Mouse (Mus musculus) liver, embryonic 13.5 days (tissue): ENCODE data around the gene Krt78. TPM values are rescaled to one million over a fixed set of nuclear protein-coding genes. Genes with fewer than 3 reads are reported as not detected.

Experiments used
- ATAC-seq: fragments of 200-750 bp; cut with Nextera tagmentation; 2 replicates; pipeline ENCODE4 v1.8.0; 2017; ENCODE audit warnings: low read depth, mild to moderate bottlenecking, moderate number of reproducible peaks, moderate library complexity
- DNase-seq: peaks from one replicate; pipeline ENCODE4 v3.0.0; 2022
- H3K27ac ChIP-seq: fragments of 300-500 bp; sonication (generic); 2 replicates; pipeline ENCODE4 v1.5.1; 2015; ENCODE audit warnings: moderate library complexity, mild to moderate bottlenecking, inconsistent platforms
- H3K27me3 ChIP-seq: fragments of 300-500 bp; sonication (generic); 2 replicates; pipeline ENCODE4 v1.6.1; 2015; ENCODE audit warnings: mild to moderate bottlenecking, inconsistent platforms
- H3K36me3 ChIP-seq: fragments of 300-500 bp; sonication (generic); 2 replicates; pipeline ENCODE4 v1.6.1; 2015; ENCODE audit warnings: mild to moderate bottlenecking, inconsistent platforms
- H3K4me1 ChIP-seq: fragments of 300-500 bp; sonication (generic); replicated peaks from 2 replicates; pipeline ENCODE4 v1.6.1; 2015; ENCODE audit warnings: inconsistent platforms
- H3K4me2 ChIP-seq: fragments of 300-500 bp; sonication (generic); 2 replicates; pipeline ENCODE4 v1.6.1; 2015; ENCODE audit warnings: inconsistent platforms, mild to moderate bottlenecking, moderate library complexity
- H3K4me3 ChIP-seq: fragments of 300-500 bp; sonication (generic); replicated peaks from 2 replicates; pipeline ENCODE4 v1.5.1; 2015; ENCODE audit warnings: mild to moderate bottlenecking, inconsistent platforms
- H3K9ac ChIP-seq: fragments of 300-500 bp; sonication (generic); 2 replicates; pipeline ENCODE4 v1.6.1; 2015; ENCODE audit warnings: mild to moderate bottlenecking, inconsistent platforms
- H3K9me3 ChIP-seq: fragments of 300-500 bp; sonication (generic); replicated peaks from 2 replicates; pipeline ENCODE4 v1.6.1; 2016; ENCODE audit warnings: inconsistent platforms
- WGBS: fragments of 180-500 bp; shearing (Covaris S2); methylation state at CpG from one replicate; pipeline ENCODE4 v1.1.7; 2015; ENCODE audit not compliant: insufficient replicate concordance; 5-methylcytosine and 5-hydroxymethylcytosine counted together
- polyA plus RNA-seq: library from polyadenylated mRNA; unstranded; fragments of >200 nt; fragmentation: Nextera tagmentation; extraction: Ambion mirVana; gene quantifications from 2 replicates; pipeline ENCODE4 v1.2.1, GENCODE M21; 2015

The Krt78 gene
- polyA plus RNA-seq, 1 experiment from 2014 or later: 0.03 TPM

DNA sequence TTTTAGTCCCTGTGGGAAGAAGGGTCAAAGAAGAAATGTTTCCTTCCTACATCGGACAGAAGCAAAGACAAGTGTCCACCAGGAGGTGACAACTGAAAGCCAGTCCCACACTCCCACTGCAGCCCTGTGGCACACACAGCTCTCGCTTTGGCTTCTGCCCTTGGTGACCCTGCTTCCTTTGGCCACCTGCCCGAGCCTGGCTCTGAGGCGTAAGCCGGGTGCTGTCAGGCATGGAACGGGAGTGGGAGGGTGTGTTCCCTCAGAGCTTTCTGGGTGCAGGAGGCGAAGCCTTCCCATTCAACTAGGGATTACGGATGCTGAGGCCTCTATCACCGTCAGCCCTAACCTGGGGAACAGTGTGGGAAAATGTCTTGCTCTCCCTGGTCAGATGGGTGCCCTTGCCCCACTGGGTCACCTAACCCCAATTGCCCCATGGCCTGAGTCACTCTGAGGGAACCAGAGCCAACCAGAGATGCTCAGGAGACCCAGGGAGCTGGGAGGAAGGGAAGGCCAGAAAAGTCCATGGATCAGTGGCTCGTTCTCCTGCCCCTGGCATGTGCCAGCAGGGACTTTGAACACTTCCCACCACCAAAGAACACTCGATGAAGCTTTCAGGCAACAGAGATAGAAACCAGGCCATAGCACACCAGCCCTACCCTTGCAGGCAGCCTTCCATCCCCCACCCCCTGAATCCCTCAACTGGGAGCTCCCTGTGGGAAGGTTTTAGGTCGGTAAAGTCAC lies 26.6 kb downstream of the Krt78 start:
- H3K9ac ChIP-seq: no peak overlapping the region
- DNase-seq: no peak
- H3K4me3 ChIP-seq: no peak overlapping the region
- H3K36me3 ChIP-seq: no peaks in the 10 kb centered on the region
- peaks cover 15% of the 10 kb centered on the region; the same call in 1 of the 2 replicates for H3K4me1 ChIP-seq
- no peak overlapping the region for H3K4me2 ChIP-seq
- ATAC-seq: no peak
- H3K27me3 ChIP-seq: peaks cover 39% of the 10 kb centered on the region
- 57% methylated on average over 12 of the region's 12 CpGs for WGBS
- no peak overlapping the region for H3K27ac ChIP-seq
- no peaks in the 10 kb centered on the region for H3K9me3 ChIP-seq

DNA sequence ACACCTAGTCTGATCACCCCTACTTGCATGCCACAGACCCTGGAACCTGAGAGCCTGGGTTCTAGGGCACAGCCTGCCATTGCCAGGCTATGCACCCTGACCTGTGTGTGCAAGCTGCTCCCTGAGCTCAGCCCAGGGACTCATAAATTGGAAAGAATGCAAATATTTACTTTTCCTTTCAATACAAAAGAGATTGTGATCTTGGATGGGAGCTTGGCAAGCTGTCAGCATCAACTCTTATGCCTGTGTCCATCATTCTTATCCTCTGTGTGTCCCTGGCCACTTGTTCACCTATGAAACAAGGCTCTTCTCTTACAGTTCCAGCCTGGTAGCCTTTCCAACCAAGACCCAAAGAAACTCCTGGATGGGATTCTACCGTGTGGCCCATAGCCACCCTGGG lies 29.0 kb downstream of the Krt78 start:
- Histone ChIP-seq H3K27ac (no peak overlapping the region), H3K4me3 (no peak overlapping the region), H3K4me1 (peaks cover 13% of the 10 kb centered on the region; the same call in 1 of the 2 replicates), H3K27me3 (peaks cover 15% of the 10 kb centered on the region), H3K9ac (no peak overlapping the region), H3K36me3 (no peaks in the 10 kb centered on the region), H3K4me2 (no peak overlapping the region), H3K9me3 (no peaks in the 10 kb centered on the region)
- WGBS: 65% methylated on average over 1 of the region's 1 CpGs
- DNase-seq (no peak), ATAC-seq (no peak)

DNA sequence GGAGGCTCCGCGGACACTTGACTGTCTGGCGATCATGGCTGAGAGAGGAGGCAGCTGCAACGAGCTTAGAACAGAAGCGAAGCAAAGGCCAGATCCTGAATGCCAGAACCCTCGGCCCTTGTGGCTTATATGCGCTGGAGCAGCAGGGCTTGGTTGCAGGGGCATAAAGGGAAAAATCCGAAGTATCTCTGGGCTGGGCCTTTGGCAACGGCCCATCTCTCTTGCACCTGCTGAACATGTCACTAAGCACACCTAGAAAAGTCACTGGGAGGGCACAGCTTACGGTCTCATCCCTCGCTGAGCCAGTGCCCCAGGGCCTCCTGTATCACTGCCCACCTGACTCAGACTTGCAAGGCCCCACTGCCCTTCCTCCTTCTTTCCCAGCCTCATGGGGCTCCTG lies 29.5 kb downstream of the Krt78 start, which contains the start of gene Krt4:
Gene Krt4, minus strand, starts transcription at position 101 of the 400 bp plus-strand sequence.
- H3K4me1 ChIP-seq: peaks cover 9% of the 10 kb centered on the region; the same call in 1 of the 2 replicates
- no peaks in the 10 kb centered on the region for H3K36me3 ChIP-seq
- WGBS: 59% methylated on average over 11 of the region's 11 CpGs
- ATAC-seq (no peak), DNase-seq (no peak)
- H3K4me3 ChIP-seq: no peak within 1 kb of the TSS
- H3K27ac ChIP-seq: no peak within 1 kb of the TSS
- peaks cover 11% of the 10 kb centered on the region for H3K27me3 ChIP-seq
- H3K4me2 ChIP-seq: no peak within 1 kb of the TSS
- H3K9ac ChIP-seq: no peak within 1 kb of the TSS
- H3K9me3 ChIP-seq: no peaks in the 10 kb centered on the region

DNA sequence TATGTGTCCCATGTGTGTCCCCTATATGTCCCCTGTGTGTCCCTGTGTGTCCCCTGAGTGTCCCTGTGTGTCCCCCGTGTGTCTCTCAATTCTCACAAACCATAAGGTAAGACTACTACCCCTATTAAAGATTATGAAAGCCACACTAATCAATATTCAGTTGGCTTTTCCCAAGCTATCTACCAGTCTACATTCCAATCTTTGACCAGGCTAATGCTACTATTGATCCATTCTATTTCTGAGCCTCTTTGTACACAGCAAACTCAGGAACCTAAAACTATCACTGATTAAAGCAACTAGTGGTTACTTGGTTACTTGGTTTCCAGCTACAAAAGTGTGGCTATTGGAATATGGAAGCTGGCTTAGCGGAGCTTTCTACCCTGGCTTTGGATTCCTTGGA lies 31.8 kb downstream of the Krt78 start:
- no peak for DNase-seq
- Histone ChIP-seq H3K9ac (no peak overlapping the region), H3K27ac (no peak overlapping the region), H3K4me3 (no peak overlapping the region), H3K4me1 (0 out of 2 replicates have a peak, but pooled peaks cover 4% of the 10 kb centered on the region), H3K4me2 (no peak overlapping the region), H3K27me3 (no peaks in the 10 kb centered on the region), H3K36me3 (no peaks in the 10 kb centered on the region), H3K9me3 (no peaks in the 10 kb centered on the region)
- ATAC-seq: no peak
- WGBS: 58% methylated on average over 2 of the region's 2 CpGs

DNA sequence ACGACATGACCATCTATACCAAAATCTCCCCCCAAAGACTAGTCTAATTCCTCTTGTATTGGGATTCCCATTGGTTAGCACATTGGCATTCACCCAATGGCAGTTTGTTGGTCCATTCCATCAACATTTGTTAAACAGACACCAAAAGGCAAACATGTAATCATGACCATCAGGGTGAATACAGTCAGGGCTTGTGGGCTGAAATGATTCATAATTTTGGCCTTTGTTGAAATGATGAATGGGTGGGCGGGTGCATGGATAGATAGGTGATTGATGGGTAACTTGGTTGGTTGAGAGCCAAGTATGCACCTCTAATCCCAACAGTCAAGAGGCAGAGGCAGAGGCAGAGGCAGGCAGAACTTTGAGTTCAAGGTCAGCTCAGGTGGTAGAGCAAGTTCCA lies 38.0 kb downstream of the Krt78 start:
- no peaks in the 10 kb centered on the region for H3K9me3 ChIP-seq
- H3K9ac ChIP-seq: no peak overlapping the region
- ATAC-seq (no peak), DNase-seq (no peak)
- H3K4me3 ChIP-seq: no peak overlapping the region
- no peaks in the 10 kb centered on the region; the same call in 1 of the 2 replicates for H3K27me3 ChIP-seq
- no peaks in the 10 kb centered on the region for H3K4me1 ChIP-seq
- 42% methylated on average over 2 of the region's 2 CpGs for WGBS
- no peak overlapping the region for H3K27ac ChIP-seq
- no peak overlapping the region for H3K4me2 ChIP-seq
- H3K36me3 ChIP-seq: no peaks in the 10 kb centered on the region

DNA sequence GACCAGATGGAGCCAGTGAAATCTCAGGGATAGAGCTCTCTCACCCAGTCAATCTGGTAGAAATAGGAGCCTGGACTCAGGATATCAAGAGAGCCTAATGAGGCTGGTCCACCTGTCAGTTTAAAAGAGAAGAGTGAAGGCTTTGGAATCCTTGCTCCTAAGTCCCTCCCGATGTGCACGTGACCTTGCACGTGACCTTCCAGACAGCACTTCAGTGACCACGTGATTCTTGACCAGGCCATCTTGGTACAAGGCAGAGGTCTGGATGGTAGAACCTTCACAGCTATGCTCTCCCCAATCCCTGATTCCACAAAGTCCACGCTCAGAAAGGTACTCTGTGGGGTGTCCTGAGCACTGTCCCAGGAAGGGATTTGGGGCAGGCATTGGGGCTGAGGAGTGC lies 49.2 kb downstream of the Krt78 start:
- Histone ChIP-seq H3K4me1 (no peaks in the 10 kb centered on the region), H3K36me3 (no peaks in the 10 kb centered on the region), H3K27ac (no peak overlapping the region), H3K4me3 (no peak overlapping the region), H3K27me3 (no peaks in the 10 kb centered on the region), H3K9ac (no peak overlapping the region), H3K9me3 (no peaks in the 10 kb centered on the region), H3K4me2 (no peak overlapping the region)
- DNase-seq (no peak), ATAC-seq (no peak)
- 63% methylated on average over 5 of the region's 5 CpGs for WGBS

DNA sequence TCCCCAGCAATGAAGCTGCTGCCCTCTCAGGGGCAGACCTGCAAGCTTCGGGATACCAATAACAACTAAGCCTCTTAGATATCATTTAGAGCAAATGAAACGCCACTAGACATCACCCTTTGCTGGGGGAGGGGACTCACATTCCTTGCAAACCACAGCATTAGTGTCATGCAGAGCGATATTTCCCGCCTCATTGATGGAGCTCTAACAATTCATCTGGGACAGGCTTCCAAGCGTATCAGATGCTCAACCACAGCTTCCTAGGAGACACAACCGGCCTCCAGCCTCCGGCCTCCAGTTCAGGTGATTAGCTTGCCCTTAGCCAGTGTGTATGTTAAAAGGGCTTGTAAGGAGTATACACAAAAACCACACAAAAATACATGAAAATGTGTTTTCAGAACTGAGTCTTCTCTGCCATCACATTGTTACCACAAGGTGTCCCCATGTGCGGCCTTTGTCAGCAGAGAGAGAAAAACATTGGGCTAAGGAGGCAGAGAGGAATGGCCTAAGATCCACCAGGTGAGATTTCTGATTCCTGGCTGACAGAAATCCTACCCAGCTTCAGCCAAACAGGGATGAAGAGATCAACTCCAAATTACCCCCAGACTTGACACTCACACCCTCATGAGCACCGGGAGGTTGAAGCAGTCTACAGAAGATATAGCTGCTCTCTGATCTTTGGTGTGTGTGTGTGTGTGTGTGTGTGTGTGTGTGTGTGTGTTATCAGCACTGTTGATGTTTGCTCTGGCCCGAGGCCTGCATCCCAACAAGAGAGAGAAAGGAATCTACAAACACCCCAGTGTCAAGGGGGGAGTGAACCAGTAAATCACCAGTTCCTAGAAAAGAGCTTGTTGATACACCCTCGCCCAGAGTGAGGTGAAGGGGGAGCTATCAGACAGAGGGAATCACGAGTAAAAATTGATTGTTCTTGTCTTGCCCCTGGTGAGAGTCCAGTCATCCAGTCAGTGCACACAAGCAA lies 51.6 kb downstream of the Krt78 start:
- DNase-seq: no peak
- no peaks in the 10 kb centered on the region for H3K9me3 ChIP-seq
- WGBS: 40% methylated on average over 12 of the region's 12 CpGs
- H3K4me2 ChIP-seq: no peak overlapping the region
- H3K27me3 ChIP-seq: no peaks in the 10 kb centered on the region
- H3K9ac ChIP-seq: no peak overlapping the region
- no peaks in the 10 kb centered on the region for H3K4me1 ChIP-seq
- H3K36me3 ChIP-seq: no peaks in the 10 kb centered on the region
- H3K27ac ChIP-seq: no peak overlapping the region
- H3K4me3 ChIP-seq: no peak overlapping the region
- ATAC-seq: no peak

Other genes with a start within 250 kb of the Krt78 start
- 0.63 and 0.69 TPM in 2 replicates for gene Krt5, start 241.4 kb downstream of the Krt78 start, polyA plus RNA-seq
- gene Krt71, start 211.2 kb downstream of the Krt78 start, polyA plus RNA-seq: not detected in 2 replicates
- gene Krt72, start 167.8 kb downstream of the Krt78 start, polyA plus RNA-seq: not detected in 2 replicates
- not detected in 2 replicates for gene Krt73, start 151.9 kb downstream of the Krt78 start, polyA plus RNA-seq
- gene Krt2, start 136.1 kb downstream of the Krt78 start, polyA plus RNA-seq: not detected in 2 replicates
- gene Krt1, start 103.5 kb downstream of the Krt78 start, polyA plus RNA-seq: not detected in 2 replicates
- not detected in 2 replicates for gene Krt77, start 84.6 kb downstream of the Krt78 start, polyA plus RNA-seq
- not detected in 2 replicates for gene Krt76, start 61.4 kb downstream of the Krt78 start, polyA plus RNA-seq
- gene Krt4, start 29.6 kb downstream of the Krt78 start, polyA plus RNA-seq: 0.15 and 0.32 TPM in 2 replicates
- not detected in 2 replicates for gene Krt79, start 14.0 kb downstream of the Krt78 start, polyA plus RNA-seq
- 89.5 and 107 TPM in 2 replicates for gene Krt8, start 50.2 kb upstream of the Krt78 start, polyA plus RNA-seq
- gene Krt18, start 73.9 kb upstream of the Krt78 start, polyA plus RNA-seq: 81.8 and 85.0 TPM in 2 replicates
- 67.5 and 79.6 TPM in 2 replicates for gene Eif4b, start 119.5 kb upstream of the Krt78 start, polyA plus RNA-seq
- 4.4 and 5.0 TPM in 2 replicates for gene Tns2, start 146.1 kb upstream of the Krt78 start, polyA plus RNA-seq
- gene Spryd3, start 181.9 kb upstream of the Krt78 start, polyA plus RNA-seq: 13.1 and 13.7 TPM in 2 replicates
- 1.1 and 1.2 TPM in 2 replicates for gene Igfbp6, start 190.1 kb upstream of the Krt78 start, polyA plus RNA-seq
- gene Soat2, start 196.2 kb upstream of the Krt78 start, polyA plus RNA-seq: 31.0 and 31.3 TPM in 2 replicates
- 14.8 and 21.8 TPM in 2 replicates for gene Zfp740, start 249.0 kb upstream of the Krt78 start, polyA plus RNA-seq